Mouse (Mus musculus): ENCODE data around the gene Acacb. TPM values are rescaled to one million over a fixed set of nuclear protein-coding genes. Genes with fewer than 3 reads are reported as not detected.
A peak's percentile ranks its signal among the peaks of the same experiment; 100 is the strongest.

The Acacb gene
- polyA plus RNA-seq, 2 experiments = 2.7 to 4.9 TPM

DNA sequence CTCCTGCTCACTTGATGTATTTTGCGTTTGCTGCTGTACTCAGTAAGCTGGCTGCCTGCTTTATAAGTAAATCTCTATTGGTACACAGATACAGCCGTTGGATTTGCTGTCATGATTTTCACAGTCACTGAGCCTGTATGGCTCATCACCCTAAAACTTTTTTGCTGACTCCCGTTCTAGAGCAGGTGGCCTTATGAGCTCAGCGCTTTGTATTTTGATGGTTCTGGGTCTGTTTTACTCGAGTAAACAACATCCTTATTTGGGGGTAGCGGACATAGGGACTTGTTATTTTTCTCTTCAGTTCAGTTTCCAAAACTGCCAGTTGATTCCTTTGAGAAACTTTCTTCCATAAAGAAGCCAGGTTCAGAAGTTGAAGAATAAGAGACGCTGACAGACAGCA lies 79.7 kb downstream of the Acacb start:
- Histone ChIP-seq H3K9me3 (ENCODE audit: control insufficient read depth, low read length) (peaks cover 11% of the 10 kb centered on the region; the same call in 1 of the 2 replicates), H3K4me2 (replicated peaks; ENCODE audit: low read depth, low read length, severe bottlenecking) (no peak overlapping the region), H3K4me1 (ENCODE audit: control insufficient read depth, insufficient read depth, low read length) (no peaks in the 10 kb centered on the region), H3K4me3 (replicated peaks; ENCODE audit: low read length) (no peak overlapping the region), H3K27me3 (ENCODE audit: control insufficient read depth, insufficient read depth, low read length) (no peaks in the 10 kb centered on the region), H3K27ac (replicated peaks; ENCODE audit: low read depth, low read length) (no peak overlapping the region), H3K9ac (ENCODE audit: low read depth, low read length, severe bottlenecking) (no peak overlapping the region), H3K36me3 (ENCODE audit: control insufficient read depth, insufficient read depth, low read length) (no peaks in the 10 kb centered on the region)
- WGBS = 94% methylated on average over 7 of the region's 7 CpGs
- ATAC-seq (ENCODE audit: low FRiP score, low read depth) (no peak), DNase-seq (ENCODE audit: low spot score) (no peak)
- TF ChIP-seq POLR2A (IDR thresholded peaks at IDR 0.05; ENCODE audit: borderline replicate concordance, extremely low read depth, insufficient read depth, insufficient read length) = no peak

DNA sequence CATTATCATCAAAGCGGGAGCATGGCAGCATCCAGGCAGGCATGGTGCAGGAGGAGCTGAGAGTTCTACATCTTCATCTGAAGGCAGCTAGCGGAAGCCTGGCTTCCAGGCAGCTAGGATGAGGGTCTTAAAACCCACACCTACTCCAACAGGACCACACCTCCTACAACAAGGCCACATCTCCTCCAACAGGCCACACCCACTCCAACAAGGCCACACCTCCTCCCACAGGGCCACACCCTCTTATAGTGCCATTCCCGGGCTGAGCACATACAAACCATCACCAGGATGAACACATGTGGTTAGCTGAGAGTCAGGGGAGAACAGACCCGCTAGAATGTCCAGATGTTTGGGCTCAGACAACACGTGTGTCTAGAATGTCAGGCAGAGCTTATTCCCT lies 82.6 kb downstream of the Acacb start:
- ATAC-seq (ENCODE audit: low FRiP score, low read depth) = no peak
- Histone ChIP-seq H3K4me2 (replicated peaks; ENCODE audit: low read depth, low read length, severe bottlenecking) (no peak overlapping the region), H3K4me1 (ENCODE audit: control insufficient read depth, insufficient read depth, low read length) (no peaks in the 10 kb centered on the region), H3K9me3 (ENCODE audit: control insufficient read depth, low read length) (peaks cover 11% of the 10 kb centered on the region; the same call in 1 of the 2 replicates), H3K27ac (replicated peaks; ENCODE audit: low read depth, low read length) (no peak overlapping the region), H3K4me3 (replicated peaks; ENCODE audit: low read length) (no peak overlapping the region), H3K9ac (ENCODE audit: low read depth, low read length, severe bottlenecking) (no peak overlapping the region), H3K27me3 (ENCODE audit: control insufficient read depth, insufficient read depth, low read length) (no peaks in the 10 kb centered on the region), H3K36me3 (ENCODE audit: control insufficient read depth, insufficient read depth, low read length) (no peaks in the 10 kb centered on the region)
- DNase-seq (ENCODE audit: low spot score) = no peak
- no peak for TF ChIP-seq POLR2A (IDR thresholded peaks at IDR 0.05; ENCODE audit: borderline replicate concordance, extremely low read depth, insufficient read depth, insufficient read length)
- WGBS = 72% methylated on average over 5 of the region's 5 CpGs

DNA sequence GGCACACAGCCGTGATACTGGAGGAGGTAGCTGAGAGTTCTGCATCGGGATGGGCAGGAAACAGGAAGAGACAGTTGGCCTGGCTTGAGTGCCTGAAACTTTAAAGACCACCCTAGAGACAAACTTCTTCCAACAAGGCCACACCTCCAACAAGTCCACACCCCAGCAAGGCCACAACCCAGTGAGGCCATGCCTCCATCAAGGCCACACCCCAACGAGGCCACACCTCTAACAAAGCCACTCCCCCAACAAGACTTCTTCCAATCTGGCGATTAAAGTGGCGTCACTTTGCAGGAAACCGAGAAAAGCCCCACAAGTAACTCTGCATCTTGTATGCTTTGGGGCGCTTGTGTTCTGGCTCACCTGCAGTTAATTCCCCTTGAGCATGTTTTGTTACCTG lies 92.6 kb downstream of the Acacb start:
- WGBS = 23% methylated on average over 7 of the region's 7 CpGs
- H3K4me3 ChIP-seq (replicated peaks; ENCODE audit: low read length) = no peak overlapping the region
- ATAC-seq (ENCODE audit: low FRiP score, low read depth) (no peak), DNase-seq (ENCODE audit: low spot score) (no peak)
- no peak overlapping the region for H3K27ac ChIP-seq (replicated peaks; ENCODE audit: low read depth, low read length)
- H3K27me3 ChIP-seq (ENCODE audit: control insufficient read depth, insufficient read depth, low read length) = no peaks in the 10 kb centered on the region
- no peak overlapping the region for H3K4me2 ChIP-seq (replicated peaks; ENCODE audit: low read depth, low read length, severe bottlenecking)
- TF ChIP-seq POLR2A (IDR thresholded peaks at IDR 0.05; ENCODE audit: borderline replicate concordance, extremely low read depth, insufficient read depth, insufficient read length) = no peak
- H3K9ac ChIP-seq (ENCODE audit: low read depth, low read length, severe bottlenecking) = no peak overlapping the region
- no peaks in the 10 kb centered on the region for H3K36me3 ChIP-seq (ENCODE audit: control insufficient read depth, insufficient read depth, low read length)
- no peaks in the 10 kb centered on the region for H3K4me1 ChIP-seq (ENCODE audit: control insufficient read depth, insufficient read depth, low read length)
- H3K9me3 ChIP-seq (ENCODE audit: control insufficient read depth, low read length) = no peaks in the 10 kb centered on the region

DNA sequence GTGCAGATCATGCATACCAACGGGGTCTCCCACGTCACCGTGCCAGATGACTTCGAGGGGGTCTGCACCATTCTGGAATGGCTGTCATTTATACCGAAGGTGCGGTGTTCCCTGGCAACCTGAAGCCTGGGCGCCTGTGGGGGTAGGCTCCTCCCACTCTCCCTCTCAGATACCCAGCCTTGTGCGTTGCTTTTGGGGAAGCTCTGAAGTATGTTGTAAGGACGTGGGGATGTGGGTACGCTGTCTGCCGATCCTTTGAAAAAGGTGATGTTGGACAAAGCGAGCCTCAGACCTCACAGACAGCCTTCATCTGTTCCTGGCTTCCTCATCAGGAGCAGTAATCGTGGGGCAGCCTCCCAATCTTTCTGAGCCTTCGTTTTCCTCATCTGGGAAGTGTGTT lies 93.4 kb downstream of the Acacb start:
- H3K27me3 ChIP-seq (ENCODE audit: control insufficient read depth, insufficient read depth, low read length) = no peaks in the 10 kb centered on the region
- no peak for DNase-seq (ENCODE audit: low spot score)
- H3K4me1 ChIP-seq (ENCODE audit: control insufficient read depth, insufficient read depth, low read length) = no peaks in the 10 kb centered on the region
- no peak for TF ChIP-seq POLR2A (IDR thresholded peaks at IDR 0.05; ENCODE audit: borderline replicate concordance, extremely low read depth, insufficient read depth, insufficient read length)
- no peak overlapping the region for H3K4me2 ChIP-seq (replicated peaks; ENCODE audit: low read depth, low read length, severe bottlenecking)
- ATAC-seq (ENCODE audit: low FRiP score, low read depth) = no peak
- no peak overlapping the region for H3K4me3 ChIP-seq (replicated peaks; ENCODE audit: low read length)
- H3K9me3 ChIP-seq (ENCODE audit: control insufficient read depth, low read length) = no peaks in the 10 kb centered on the region
- no peak overlapping the region for H3K9ac ChIP-seq (ENCODE audit: low read depth, low read length, severe bottlenecking)
- no peaks in the 10 kb centered on the region for H3K36me3 ChIP-seq (ENCODE audit: control insufficient read depth, insufficient read depth, low read length)
- WGBS = 45% methylated on average over 14 of the region's 14 CpGs
- H3K27ac ChIP-seq (replicated peaks; ENCODE audit: low read depth, low read length) = no peak overlapping the region

DNA sequence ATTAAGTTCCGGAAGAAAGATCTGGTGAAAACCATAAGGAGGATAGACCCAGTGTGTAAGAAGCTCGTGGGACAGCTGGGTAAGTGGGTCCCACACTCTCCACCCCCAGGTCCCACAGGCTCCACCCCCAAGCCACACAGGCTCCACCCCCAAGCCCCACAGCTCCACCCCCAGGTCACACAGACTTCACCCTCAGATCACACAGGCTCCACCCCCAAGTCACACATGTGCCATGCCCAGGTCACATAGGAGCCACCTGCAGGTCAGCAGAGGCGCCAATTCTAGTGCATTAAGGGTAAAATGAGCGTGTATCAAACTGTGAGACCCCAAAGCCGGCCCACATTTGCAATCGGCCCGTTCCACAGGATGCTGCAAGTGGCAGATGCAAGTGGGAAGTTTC lies 100.1 kb downstream of the Acacb start:
- ATAC-seq (ENCODE audit: low FRiP score, low read depth) (no peak), DNase-seq (ENCODE audit: low spot score) (no peak)
- H3K36me3 ChIP-seq (ENCODE audit: control insufficient read depth, insufficient read depth, low read length) = no peaks in the 10 kb centered on the region
- no peak overlapping the region for H3K4me2 ChIP-seq (replicated peaks; ENCODE audit: low read depth, low read length, severe bottlenecking)
- no peak for TF ChIP-seq POLR2A (IDR thresholded peaks at IDR 0.05; ENCODE audit: borderline replicate concordance, extremely low read depth, insufficient read depth, insufficient read length)
- H3K27ac ChIP-seq (replicated peaks; ENCODE audit: low read depth, low read length) = no peak overlapping the region
- no peak overlapping the region for H3K9ac ChIP-seq (ENCODE audit: low read depth, low read length, severe bottlenecking)
- no peak overlapping the region for H3K4me3 ChIP-seq (replicated peaks; ENCODE audit: low read length)
- 74% methylated on average over 7 of the region's 7 CpGs for WGBS
- H3K9me3 ChIP-seq (ENCODE audit: control insufficient read depth, low read length) = no peaks in the 10 kb centered on the region
- H3K4me1 ChIP-seq (ENCODE audit: control insufficient read depth, insufficient read depth, low read length) = no peaks in the 10 kb centered on the region
- H3K27me3 ChIP-seq (ENCODE audit: control insufficient read depth, insufficient read depth, low read length) = no peaks in the 10 kb centered on the region

DNA sequence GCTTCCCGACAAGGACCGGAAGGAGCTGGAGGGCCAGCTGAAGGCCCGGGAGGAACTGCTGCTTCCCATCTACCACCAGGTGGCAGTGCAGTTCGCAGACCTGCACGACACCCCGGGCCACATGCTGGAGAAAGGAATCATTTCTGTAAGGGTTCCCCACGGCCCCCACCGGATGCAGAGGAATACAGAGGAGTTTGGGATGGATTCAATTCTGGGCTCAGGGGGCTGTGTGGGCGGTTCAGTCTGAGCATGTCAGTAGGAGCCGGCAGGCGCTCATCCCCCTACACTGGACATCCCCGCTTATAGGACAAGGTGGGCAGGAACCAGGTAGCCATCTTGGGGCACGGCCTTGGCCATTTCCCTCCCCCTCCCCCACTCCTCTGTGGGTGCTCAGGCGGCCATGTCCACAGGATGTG lies 101.8 kb downstream of the Acacb start:
- peak; percentile 80 for ATAC-seq (ENCODE audit: low FRiP score, low read depth)
- 12% methylated on average over 14 of the region's 14 CpGs for WGBS
- H3K27ac ChIP-seq (replicated peaks; ENCODE audit: low read depth, low read length) = no peak overlapping the region
- no peaks in the 10 kb centered on the region for H3K4me1 ChIP-seq (ENCODE audit: control insufficient read depth, insufficient read depth, low read length)
- H3K4me2 ChIP-seq (replicated peaks; ENCODE audit: low read depth, low read length, severe bottlenecking) = peak overlapping the region; percentile 33
- no peak overlapping the region for H3K4me3 ChIP-seq (replicated peaks; ENCODE audit: low read length)
- DNase-seq (ENCODE audit: low spot score) = peak; percentile 81
- no peaks in the 10 kb centered on the region for H3K9me3 ChIP-seq (ENCODE audit: control insufficient read depth, low read length)
- H3K36me3 ChIP-seq (ENCODE audit: control insufficient read depth, insufficient read depth, low read length) = no peaks in the 10 kb centered on the region
- no peak for TF ChIP-seq POLR2A (IDR thresholded peaks at IDR 0.05; ENCODE audit: borderline replicate concordance, extremely low read depth, insufficient read depth, insufficient read length)
- no peaks in the 10 kb centered on the region for H3K27me3 ChIP-seq (ENCODE audit: control insufficient read depth, insufficient read depth, low read length)
- H3K9ac ChIP-seq (ENCODE audit: low read depth, low read length, severe bottlenecking) = peak overlapping the region; percentile 22; the same call in 1 of the 2 replicates
